Comparison of ENCODE assay signal across 21 mouse cellular contexts in genomic region chr16:28899161-28899540, GRCm38 (mm10). TPM values are rescaled to one million over a fixed set of nuclear protein-coding genes. Genes with fewer than 3 reads are reported as not detected.
DNase-seq lines count a peak whose midpoint lies in the region; ATAC-seq and TF ChIP-seq lines count a peak whose summit lies in the region.
"Had no signal": no experiment of that assay in that cellular context is flagged by ENCODE, and none has a peak within 500 bp of the region (broad histone marks: within the 10 kb centered on the region; RNA-seq: fewer than 3 reads in every experiment).

No protein-coding gene starts in this region.

- intact Hi-C loops in heart, adult 2 months (cut with DNase I), result no loop called here

- 0 out of 2 replicates have a peak, but pooled peaks cover 2% of the 10 kb centered on the region for H3K36me3 ChIP-seq in heart, embryonic 13.5 days
- H3K36me3 ChIP-seq in heart, adult 2 months (ENCODE audit: control insufficient read depth, insufficient read depth, low read length), result no peaks in the 10 kb centered on the region
- no peaks in the 10 kb centered on the region for H3K36me3 ChIP-seq in limb, embryonic 13.5 days
- H3K36me3 ChIP-seq in limb, embryonic 10.5 days, result no peaks in the 10 kb centered on the region
- H3K36me3 ChIP-seq: hindbrain, embryonic 12.5 days; liver, embryonic 12.5 days; neural tube, embryonic 12.5 days had no signal

- no peak overlapping the region for H3K4me3 ChIP-seq in heart, embryonic 13.5 days
- no peak overlapping the region for H3K4me3 ChIP-seq in heart, adult 2 months
- no peak overlapping the region for H3K4me3 ChIP-seq in limb, embryonic 13.5 days
- no peak overlapping the region for H3K4me3 ChIP-seq in limb, embryonic 10.5 days
- H3K4me3 ChIP-seq: erythroblast, embryonic 14.5 days; forebrain, embryonic 13.5 days; hindbrain, embryonic 12.5 days; layer of hippocampus, adult 2 months; liver, embryonic 12.5 days; neural tube, embryonic 12.5 days had no signal

- TF ChIP-seq EP300 in heart, adult 2 months (IDR thresholded peaks at IDR 0.05; ENCODE audit: insufficient read depth, low read depth, low read length), result no peak

- H3K9ac ChIP-seq in heart, embryonic 13.5 days, result no peak overlapping the region
- no peak overlapping the region for H3K9ac ChIP-seq in heart, adult 2 months (ENCODE audit: low read depth, low read length)
- no peak overlapping the region for H3K9ac ChIP-seq in limb, embryonic 13.5 days
- H3K9ac ChIP-seq: forebrain, embryonic 13.5 days; hindbrain, embryonic 12.5 days; liver, embryonic 12.5 days; lung, embryonic 14.5 days; neural tube, embryonic 12.5 days had no signal

- TF ChIP-seq CTCF in heart, adult 2 months (IDR thresholded peaks at IDR 0.05), result no peak

- ATAC-seq in heart, embryonic 13.5 days (ENCODE audit: extremely low read depth, insufficient number of reproducible peaks, low FRiP score, low TSS enrichment), result no peak
- ATAC-seq in limb, embryonic 13.5 days (ENCODE audit: low FRiP score, low read depth), result no peak
- ATAC-seq: forebrain, embryonic 13.5 days; liver, embryonic 12.5 days had no signal

- no peaks in the 10 kb centered on the region; the same call in 1 of the 2 replicates for H3K79me2 ChIP-seq in heart, adult 2 months (replicated peaks; ENCODE audit: control insufficient read depth, insufficient read depth, low read length)

- H3K27ac ChIP-seq in heart, embryonic 13.5 days (replicated peaks), result no peak overlapping the region
- H3K27ac ChIP-seq in heart, adult 2 months, result no peak overlapping the region
- no peak overlapping the region for H3K27ac ChIP-seq in limb, embryonic 13.5 days
- H3K27ac ChIP-seq in limb, embryonic 10.5 days, result no peak overlapping the region
- H3K27ac ChIP-seq: forebrain, embryonic 13.5 days; hindbrain, embryonic 12.5 days; layer of hippocampus, adult 2 months; liver, embryonic 12.5 days; neural tube, embryonic 12.5 days had no signal

- peaks cover 20% of the 10 kb centered on the region for H3K4me1 ChIP-seq in heart, embryonic 13.5 days
- H3K4me1 ChIP-seq in heart, adult 2 months (ENCODE audit: control insufficient read depth, insufficient read depth, low read length), result peaks cover 8% of the 10 kb centered on the region
- peaks cover 35% of the 10 kb centered on the region for H3K4me1 ChIP-seq in limb, embryonic 13.5 days
- H3K4me1 ChIP-seq in limb, embryonic 10.5 days, result peaks cover 44% of the 10 kb centered on the region
- H3K4me1 ChIP-seq: liver, embryonic 12.5 days had no signal

- H3K4me2 ChIP-seq in heart, embryonic 13.5 days, result peak overlapping the region; percentile 56
- H3K4me2 ChIP-seq in limb, embryonic 13.5 days (replicated peaks), result 0 out of 2 replicates have a peak overlapping the region, but pooled peaks have one; percentile 35
- H3K4me2 ChIP-seq: forebrain, embryonic 13.5 days; hindbrain, embryonic 12.5 days; liver, embryonic 12.5 days; midbrain, embryonic 11.5 days; neural tube, embryonic 12.5 days had no signal

- DNase-seq in heart, adult 2 months, result no peak
- no peak for DNase-seq in limb, embryonic 10.5 days (ENCODE audit: low spot score)
- peak; percentile 31 for DNase-seq in cerebellum, adult 9-10 months
- DNase-seq in cerebellum, postnatal 25 days, result peak; percentile 32 to 61
- DNase-seq in testis, postnatal 14 days (ENCODE audit: low spot score), result no peak
- DNase-seq: adrenal gland, postnatal 10 days; gastrocnemius, postnatal 25 days; layer of hippocampus, postnatal 36 days; right cerebral cortex, adult 18-20 months; thymus, postnatal 14 days had no signal

- WGBS in heart, embryonic 13.5 days, result 61% methylated on average over 4 of the region's 4 CpGs
- WGBS in heart, adult 2 months, result 84% methylated on average over 4 of the region's 4 CpGs
- 57% methylated on average over 4 of the region's 4 CpGs for WGBS in limb, embryonic 13.5 days
- 78% methylated on average over 4 of the region's 4 CpGs for WGBS in limb, embryonic 10.5 days

- no peaks in the 10 kb centered on the region for H3K27me3 ChIP-seq in heart, embryonic 13.5 days (replicated peaks)
- no peaks in the 10 kb centered on the region for H3K27me3 ChIP-seq in heart, adult 2 months (ENCODE audit: control insufficient read depth, insufficient read depth, low read length)
- peaks cover 9% of the 10 kb centered on the region; the same call in 1 of the 2 replicates for H3K27me3 ChIP-seq in limb, embryonic 13.5 days
- H3K27me3 ChIP-seq in limb, embryonic 10.5 days (ENCODE audit: low read depth, poor library complexity, severe bottlenecking), result no peaks in the 10 kb centered on the region
- H3K27me3 ChIP-seq: forebrain, embryonic 13.5 days; hindbrain, embryonic 12.5 days; liver, embryonic 12.5 days; neural tube, embryonic 12.5 days had no signal

- TF ChIP-seq POLR2A in heart, adult 2 months (IDR thresholded peaks at IDR 0.05; ENCODE audit: insufficient read depth, low read depth, low read length), result no peak

- no peaks in the 10 kb centered on the region for H3K9me3 ChIP-seq in heart, embryonic 13.5 days
- H3K9me3 ChIP-seq in limb, embryonic 13.5 days, result no peaks in the 10 kb centered on the region
- H3K9me3 ChIP-seq in limb, embryonic 10.5 days (replicated peaks), result no peaks in the 10 kb centered on the region
- H3K9me3 ChIP-seq: forebrain, embryonic 13.5 days; hindbrain, embryonic 12.5 days; liver, embryonic 12.5 days; neural tube, embryonic 12.5 days had no signal

RNA-seq across cellular contexts. Expression of gene Mb21d2, which starts 30.3 kb away (rescaled TPM):
- 3.2 and 3.9 TPM in 2 replicates for polyA plus RNA-seq in heart, embryonic 13.5 days (2015; fragmentation: Nextera tagmentation; extraction: Ambion mirVana)
- 1 to 10 TPM; 7.7 to 8.3 TPM for total RNA-seq in heart, adult 2 months (2021)
- 8.2 and 9.2 TPM in 2 replicates for polyA plus RNA-seq in heart, adult 2 months (2012; rRNA removed)
- polyA plus RNA-seq in limb, embryonic 13.5 days (2015; fragmentation: Nextera tagmentation; extraction: Ambion mirVana), result 9.0 and 9.5 TPM in 2 replicates
- polyA plus RNA-seq in limb, embryonic 10.5 days (2016; fragmentation: Nextera tagmentation; extraction: Ambion mirVana), result 5.8 and 6.4 TPM in 2 replicates
- total RNA-seq: common myeloid progenitor, adult 5-6 weeks had no signal
- polyA plus RNA-seq: erythroblast, embryonic 14.5 days had no signal

Comparison
In these comparisons a context has a peak if more than half of its experiments do, and no peak if none do; other contexts are left out.
1. DNase-seq: peak in cerebellum, adult 9-10 months (single experiment) and cerebellum, postnatal 25 days (2 of 2); none in heart, adult 2 months (0 of 2), limb, embryonic 10.5 days (single experiment) and testis, postnatal 14 days (single experiment).